Mouse (Mus musculus): ENCODE results near the gene Lpin1. TPM values are rescaled to one million over a fixed set of nuclear protein-coding genes. Genes with fewer than 3 reads are reported as not detected.

The Lpin1 gene
- polyA plus RNA-seq, 1 experiment from 2014 or later: 7.2 TPM

DNA sequence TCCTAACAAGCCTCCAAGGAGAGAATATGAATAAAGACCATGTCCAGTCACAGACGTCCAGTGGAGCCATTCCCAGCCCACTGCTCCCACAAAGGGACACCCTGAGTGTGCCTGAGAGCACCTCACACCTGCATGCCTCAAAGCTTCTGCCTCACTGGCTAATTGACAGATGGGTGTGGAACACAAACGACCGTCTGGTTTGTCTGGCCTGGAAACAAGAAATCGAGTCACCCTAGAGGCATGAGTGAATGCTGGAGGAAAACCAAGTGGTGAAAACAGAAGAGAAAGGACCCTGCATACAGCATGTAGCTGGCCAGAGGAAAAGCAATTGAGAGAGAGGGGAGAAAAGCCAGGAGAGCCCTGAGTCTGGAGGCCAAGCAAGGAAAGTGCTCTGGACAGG lies 53.5 kb downstream of the Lpin1 start:
- Histone ChIP-seq H3K4me1 (peaks cover 21% of the 10 kb centered on the region), H3K4me3 (no peak overlapping the region), H3K36me3 (peaks cover 52% of the 10 kb centered on the region), H3K27ac (no peak overlapping the region), H3K9me3 (replicated peaks) (no peaks in the 10 kb centered on the region), H3K27me3 (ENCODE audit: low read depth, poor library complexity, severe bottlenecking) (no peaks in the 10 kb centered on the region)
- WGBS: 39% methylated on average over 4 of the region's 4 CpGs
- DNase-seq (ENCODE audit: low spot score): no peak

GRCm38 (mm10) chr12:16554171-16554570 lies 56.6 kb downstream of the Lpin1 start:
- DNase-seq (ENCODE audit: low spot score): no peak
- H3K4me3 ChIP-seq: no peak overlapping the region
- no peaks in the 10 kb centered on the region for H3K27me3 ChIP-seq (ENCODE audit: low read depth, poor library complexity, severe bottlenecking)
- peaks cover 32% of the 10 kb centered on the region for H3K4me1 ChIP-seq
- no peaks in the 10 kb centered on the region for H3K9me3 ChIP-seq (replicated peaks)
- no peak overlapping the region for H3K27ac ChIP-seq
- peaks cover 31% of the 10 kb centered on the region for H3K36me3 ChIP-seq
- whole genome bisulfite sequencing: 83% methylated on average over 8 of the region's 8 CpGs

- Histone ChIP-seq H3K27me3 (ENCODE audit: low read depth, poor library complexity, severe bottlenecking) (no peaks in the 10 kb centered on the region), H3K36me3 (peaks cover 31% of the 10 kb centered on the region), H3K9me3 (replicated peaks) (no peaks in the 10 kb centered on the region), H3K4me1 (peaks cover 29% of the 10 kb centered on the region), H3K4me3 (no peak overlapping the region), H3K27ac (no peak overlapping the region)
- DNase-seq (ENCODE audit: low spot score): no peak
- 86% methylated on average over 13 of the region's 13 CpGs for whole genome bisulfite sequencing
Observed at GRCm38 (mm10) chr12:16552108-16552771, 58.5 kb downstream of the Lpin1 start.

DNA sequence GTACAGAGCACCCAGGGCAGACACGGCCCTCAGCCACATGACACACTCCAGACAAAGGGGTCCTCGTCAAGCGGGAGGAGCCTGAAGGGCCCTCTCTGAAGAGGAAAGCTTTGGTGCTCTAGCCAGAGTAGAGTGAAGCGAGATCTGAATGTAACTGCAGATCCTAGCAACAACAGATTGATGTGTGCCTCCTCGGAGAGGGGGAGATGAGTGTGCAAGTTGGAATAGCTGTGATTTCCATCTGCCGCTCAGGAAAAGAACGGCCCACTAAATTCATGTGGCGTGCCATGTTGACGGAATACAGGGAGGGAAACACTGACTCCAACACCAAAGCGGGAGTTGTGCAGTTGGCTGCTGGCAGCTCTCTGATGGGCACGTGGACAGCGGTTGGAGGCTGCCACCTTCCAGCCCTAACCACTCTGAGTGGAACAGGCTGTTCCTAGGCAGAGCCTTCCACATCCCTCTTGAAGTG lies 59.7 kb downstream of the Lpin1 start:
- Histone ChIP-seq H3K36me3 (peaks cover 37% of the 10 kb centered on the region), H3K4me3 (no peak overlapping the region), H3K9me3 (replicated peaks) (no peaks in the 10 kb centered on the region), H3K27me3 (ENCODE audit: low read depth, poor library complexity, severe bottlenecking) (no peaks in the 10 kb centered on the region), H3K27ac (no peak overlapping the region), H3K4me1 (peaks cover 21% of the 10 kb centered on the region)
- WGBS: 75% methylated on average over 12 of the region's 12 CpGs
- no peak for DNase-seq (ENCODE audit: low spot score)

DNA sequence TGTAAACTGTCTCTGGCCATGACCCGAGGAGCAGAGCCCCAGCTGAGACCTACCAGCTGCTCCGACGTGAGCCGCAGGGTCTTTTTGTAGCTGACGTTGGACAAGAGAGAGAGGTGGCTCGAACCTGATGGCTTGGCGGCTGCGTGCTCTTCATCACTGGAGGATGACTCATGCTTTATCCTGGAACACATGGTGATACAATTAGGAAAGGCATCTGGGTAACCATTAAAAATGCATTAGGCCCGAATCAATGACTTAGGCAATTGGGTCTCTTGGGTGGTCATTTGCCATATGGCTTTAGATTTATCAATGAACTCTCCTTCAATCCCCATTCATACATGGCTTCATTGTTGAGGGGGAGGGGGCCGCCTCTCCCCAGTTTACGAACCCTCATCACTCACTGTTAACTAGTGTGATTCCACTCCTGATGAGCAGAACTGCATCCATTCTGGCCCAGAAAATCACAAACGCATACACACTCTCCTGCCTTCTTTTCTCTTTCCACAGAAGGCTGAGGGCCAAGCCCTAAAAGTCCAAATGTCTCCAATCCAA lies 61.9 kb downstream of the Lpin1 start:
- H3K4me1 ChIP-seq: peaks cover 17% of the 10 kb centered on the region
- H3K4me3 ChIP-seq: no peak overlapping the region
- no peaks in the 10 kb centered on the region for H3K9me3 ChIP-seq (replicated peaks)
- no peak for DNase-seq (ENCODE audit: low spot score)
- H3K36me3 ChIP-seq: peaks cover 50% of the 10 kb centered on the region
- no peaks in the 10 kb centered on the region for H3K27me3 ChIP-seq (ENCODE audit: low read depth, poor library complexity, severe bottlenecking)
- H3K27ac ChIP-seq: no peak overlapping the region
- 80% methylated on average over 12 of the region's 12 CpGs for WGBS

DNA sequence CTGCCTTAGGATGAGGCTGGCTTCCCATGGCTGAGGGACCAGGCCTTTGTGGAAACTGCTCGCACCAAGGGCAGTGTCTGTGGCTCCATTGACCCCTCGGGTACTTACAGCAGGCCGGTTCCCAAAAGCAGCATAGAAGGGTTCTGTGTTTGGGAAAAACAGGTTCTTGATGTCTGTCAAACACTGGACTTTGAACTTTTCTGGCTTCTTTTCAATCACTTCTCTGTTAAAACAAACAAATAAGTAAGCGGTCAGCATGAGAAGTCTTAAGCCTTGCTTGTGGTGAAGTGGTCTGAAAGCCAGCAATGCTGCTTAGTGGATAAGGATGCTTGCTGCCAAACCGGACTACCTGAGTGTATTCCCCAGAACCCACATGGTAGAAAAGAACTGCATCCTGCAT lies 69.2 kb downstream of the Lpin1 start:
- peaks cover 40% of the 10 kb centered on the region for H3K4me1 ChIP-seq
- no peak for DNase-seq (ENCODE audit: low spot score)
- H3K4me3 ChIP-seq: no peak overlapping the region
- H3K36me3 ChIP-seq: peaks cover 57% of the 10 kb centered on the region
- WGBS: 91% methylated on average over 5 of the region's 5 CpGs
- H3K27me3 ChIP-seq (ENCODE audit: low read depth, poor library complexity, severe bottlenecking): no peaks in the 10 kb centered on the region
- H3K9me3 ChIP-seq (replicated peaks): no peaks in the 10 kb centered on the region
- H3K27ac ChIP-seq: no peak overlapping the region

- Histone ChIP-seq H3K9me3 (replicated peaks) (no peaks in the 10 kb centered on the region), H3K4me1 (peaks cover 40% of the 10 kb centered on the region), H3K27me3 (ENCODE audit: low read depth, poor library complexity, severe bottlenecking) (no peaks in the 10 kb centered on the region), H3K36me3 (peaks cover 48% of the 10 kb centered on the region), H3K27ac (peak overlapping the region; percentile 58), H3K4me3 (no peak overlapping the region)
- 90% methylated on average over 8 of the region's 8 CpGs for WGBS
- DNase-seq (ENCODE audit: low spot score): no peak
Observed at GRCm38 (mm10) chr12:16540712-16541111, 70.1 kb downstream of the Lpin1 start.

- peaks cover 44% of the 10 kb centered on the region for H3K36me3 ChIP-seq
Observed at GRCm38 (mm10) chr12:16539965-16540661, 70.7 kb downstream of the Lpin1 start.

GRCm38 (mm10) chr12:16533331-16533828 lies 77.4 kb downstream of the Lpin1 start:
- Histone ChIP-seq H3K4me1 (peaks cover 20% of the 10 kb centered on the region), H3K27ac (peak overlapping the region; percentile 76), H3K9me3 (replicated peaks) (no peaks in the 10 kb centered on the region; the same call in 1 of the 2 replicates), H3K4me3 (no peak overlapping the region), H3K36me3 (peaks cover 7% of the 10 kb centered on the region), H3K27me3 (ENCODE audit: low read depth, poor library complexity, severe bottlenecking) (no peaks in the 10 kb centered on the region)
- DNase-seq (ENCODE audit: low spot score): peak; percentile 86
- 32% methylated on average over 4 of the region's 4 CpGs for WGBS

More at GRCm38 (mm10) chr12:16539965-16540661, 70.7 kb downstream of the Lpin1 start:
- peaks cover 40% of the 10 kb centered on the region for H3K4me1 ChIP-seq
- 74% methylated on average over 5 of the region's 5 CpGs for WGBS
- no peaks in the 10 kb centered on the region for H3K27me3 ChIP-seq (ENCODE audit: low read depth, poor library complexity, severe bottlenecking)
- peak overlapping the region; percentile 76 for H3K27ac ChIP-seq
- H3K4me3 ChIP-seq: no peak overlapping the region
- no peaks in the 10 kb centered on the region for H3K9me3 ChIP-seq (replicated peaks)
- DNase-seq (ENCODE audit: low spot score): peak; percentile 51

- peak overlapping the region; percentile 76 for H3K27ac ChIP-seq
- DNase-seq (ENCODE audit: low spot score): no peak
- WGBS: 70% methylated on average over 7 of the region's 7 CpGs
Observed at GRCm38 (mm10) chr12:16532860-16533230, 77.9 kb downstream of the Lpin1 start.

GRCm38 (mm10) chr12:16531956-16532859 lies 78.6 kb downstream of the Lpin1 start:
- peaks cover 11% of the 10 kb centered on the region for H3K4me1 ChIP-seq
- peak overlapping the region; percentile 76 for H3K27ac ChIP-seq
- WGBS: 85% methylated on average over 15 of the region's 15 CpGs
- no peaks in the 10 kb centered on the region for H3K36me3 ChIP-seq
- H3K9me3 ChIP-seq (replicated peaks): no peaks in the 10 kb centered on the region; the same call in 1 of the 2 replicates
- no peaks in the 10 kb centered on the region for H3K27me3 ChIP-seq (ENCODE audit: low read depth, poor library complexity, severe bottlenecking)
- DNase-seq (ENCODE audit: low spot score): no peak
- no peak overlapping the region for H3K4me3 ChIP-seq

More at GRCm38 (mm10) chr12:16532860-16533230, 77.9 kb downstream of the Lpin1 start:
- Histone ChIP-seq H3K9me3 (replicated peaks) (no peaks in the 10 kb centered on the region; the same call in 1 of the 2 replicates), H3K36me3 (peaks cover 2% of the 10 kb centered on the region), H3K4me1 (peaks cover 16% of the 10 kb centered on the region), H3K4me3 (no peak overlapping the region), H3K27me3 (ENCODE audit: low read depth, poor library complexity, severe bottlenecking) (no peaks in the 10 kb centered on the region)

GRCm38 (mm10) chr12:16528650-16529049 lies 82.1 kb downstream of the Lpin1 start:
- no peak for DNase-seq (ENCODE audit: low spot score)
- no peaks in the 10 kb centered on the region for H3K9me3 ChIP-seq (replicated peaks)
- WGBS: 90% methylated on average over 7 of the region's 7 CpGs

More at GRCm38 (mm10) chr12:16528650-16529049, 82.1 kb downstream of the Lpin1 start:
- peaks cover 7% of the 10 kb centered on the region for H3K4me1 ChIP-seq
- no peak overlapping the region for H3K4me3 ChIP-seq
- H3K27ac ChIP-seq: no peak overlapping the region
- no peaks in the 10 kb centered on the region for H3K27me3 ChIP-seq (ENCODE audit: low read depth, poor library complexity, severe bottlenecking)
- no peaks in the 10 kb centered on the region for H3K36me3 ChIP-seq
